Mouse (Mus musculus) CH12.LX (cell line): ENCODE measurements around the gene Lrch4. TPM values are rescaled to one million over a fixed set of nuclear protein-coding genes. Genes with fewer than 3 reads are reported as not detected.

Experiments
- DNase-seq: peaks from one replicate; pipeline ENCODE4 v3.0.0-alpha.2; 2013; ENCODE audit errors: extremely low read depth
- H3K27ac ChIP-seq: 2 replicates; pipeline ENCODE4 v1.5.1; 2012; ENCODE audit warnings: low read depth, mild to moderate bottlenecking, control low read depth, moderate library complexity; ENCODE audit not compliant: insufficient read depth
- H3K27me3 ChIP-seq: replicated peaks from 2 replicates; pipeline ENCODE3; 2012; ENCODE audit warnings: inconsistent platforms
- H3K36me3 ChIP-seq, 2 experiments: replicated peaks in 1 of 2; 2 replicates each; pipeline versions ENCODE3 to v1.6.1; 2012; ENCODE audit warnings: inconsistent platforms in 1 of 2, low read length in 1 of 2, mild to moderate bottlenecking in 1 of 2, mixed read lengths in 1 of 2, moderate library complexity in 1 of 2; ENCODE audit not compliant: control insufficient read depth in 1 of 2, insufficient read depth in 1 of 2
- H3K4me1 ChIP-seq, 2 experiments: 2 replicates each; pipeline ENCODE4 v1.6.1; 2012; ENCODE audit warnings: inconsistent platforms in 1 of 2, moderate library complexity in 1 of 2; ENCODE audit not compliant: insufficient read depth in 2 of 2, control insufficient read depth in 1 of 2
- H3K4me2 ChIP-seq: 2 replicates; pipeline ENCODE4 v1.6.1; 2012; ENCODE audit warnings: low read depth, mild to moderate bottlenecking, control low read depth; ENCODE audit not compliant: poor library complexity, insufficient read depth, severe bottlenecking
- H3K4me3 ChIP-seq, 3 experiments: fragments of 150-350 bp in 1 of 3; sonication (generic) in 1 of 3; replicated peaks in 1 of 3; 2 replicates each; pipeline versions ENCODE3 to v1.5.1; 2011 to 2012; ENCODE audit warnings: low read depth in 2 of 3, low read length in 2 of 3, mild to moderate bottlenecking in 2 of 3, moderate library complexity in 2 of 3, control low read depth in 1 of 3, improper control_type of control experiment in 1 of 3, inconsistent platforms in 1 of 3, mixed read lengths in 1 of 3; ENCODE audit not compliant: poor library complexity in 1 of 3
- H3K79me2 ChIP-seq: replicated peaks from 2 replicates; pipeline ENCODE4 v1.6.1; 2012; ENCODE audit warnings: mild to moderate bottlenecking, moderate library complexity; ENCODE audit not compliant: control insufficient read depth, poor library complexity, insufficient read depth, severe bottlenecking; ENCODE audit errors: extremely low read depth
- H3K9ac ChIP-seq: 2 replicates; pipeline ENCODE4 v1.6.1; 2012; ENCODE audit warnings: low read depth, mild to moderate bottlenecking, control low read depth, moderate library complexity; ENCODE audit not compliant: insufficient read depth
- H3K9me3 ChIP-seq: replicated peaks from 2 replicates; pipeline ENCODE3; 2012; ENCODE audit warnings: low read length, inconsistent platforms, mixed read lengths
- CHD2 ChIP-seq: IDR thresholded peaks from 2 replicates; pipeline ENCODE4 v1.6.1; 2011; ENCODE audit warnings: low read length, improper control_type of control experiment
- ETS1 ChIP-seq: conservative IDR thresholded peaks from 2 replicates; pipeline ENCODE4 v1.6.1; 2012; ENCODE audit warnings: low read depth, mild to moderate bottlenecking, inconsistent platforms, low read length, improper control_type of control experiment, moderate library complexity
- GABPA ChIP-seq: IDR thresholded peaks from 2 replicates; pipeline ENCODE4 v1.6.1; 2012; ENCODE audit warnings: low read depth, low read length, improper control_type of control experiment, inconsistent platforms; ENCODE audit not compliant: insufficient replicate concordance
- HCFC1 ChIP-seq: IDR thresholded peaks from 2 replicates; pipeline ENCODE4 v1.6.1; 2012; ENCODE audit warnings: low read depth, mild to moderate bottlenecking, inconsistent platforms, low read length, improper control_type of control experiment
- IRF4 ChIP-seq: IDR thresholded peaks from 2 replicates; pipeline ENCODE4 v1.6.1; 2014; ENCODE audit warnings: low read depth, mild to moderate bottlenecking, inconsistent platforms, low read length, improper control_type of control experiment
- JUN ChIP-seq: IDR thresholded peaks from 2 replicates; pipeline ENCODE4 v1.6.1; 2011; ENCODE audit warnings: low read depth, mild to moderate bottlenecking, low read length, improper control_type of control experiment, moderate library complexity; ENCODE audit not compliant: insufficient read depth
- JUND ChIP-seq: conservative IDR thresholded peaks from 2 replicates; pipeline ENCODE4 v1.6.1; 2011; ENCODE audit warnings: low read depth, low read length, improper control_type of control experiment
- KAT2A ChIP-seq: IDR thresholded peaks from 2 replicates; pipeline ENCODE4 v1.6.1; 2012; ENCODE audit warnings: low read length, improper control_type of control experiment, inconsistent platforms; ENCODE audit not compliant: insufficient replicate concordance
- MAFK ChIP-seq: IDR thresholded peaks from 2 replicates; pipeline ENCODE4 v1.6.1; 2011; ENCODE audit warnings: low read length, improper control_type of control experiment; ENCODE audit not compliant: insufficient replicate concordance
- MAZ ChIP-seq: IDR thresholded peaks from 2 replicates; pipeline ENCODE4 v1.6.1; 2012; ENCODE audit warnings: low read depth, mild to moderate bottlenecking, inconsistent platforms, low read length, improper control_type of control experiment, moderate library complexity
- MEF2A ChIP-seq: IDR thresholded peaks from 2 replicates; pipeline ENCODE4 v1.6.1; 2014; ENCODE audit warnings: low read depth, mild to moderate bottlenecking, inconsistent platforms, low read length, improper control_type of control experiment, borderline replicate concordance
- MXI1 ChIP-seq: IDR thresholded peaks from 2 replicates; pipeline ENCODE4 v1.6.1; 2011; ENCODE audit warnings: mild to moderate bottlenecking, low read depth, low read length, improper control_type of control experiment
- MYC ChIP-seq: IDR thresholded peaks from 2 replicates; pipeline ENCODE4 v1.6.1; 2011; ENCODE audit warnings: low read depth, mild to moderate bottlenecking, improper control_type of control experiment, low read length
- POLR2A ChIP-seq: IDR thresholded peaks from 2 replicates; pipeline ENCODE4 v1.6.1; 2011; ENCODE audit warnings: low read depth, mild to moderate bottlenecking, improper control_type of control experiment, low read length
- POLR2AphosphoS2 ChIP-seq: IDR thresholded peaks from 2 replicates; pipeline ENCODE4 v1.6.1; 2011; ENCODE audit warnings: low read depth, low read length, improper control_type of control experiment
- RAD21 ChIP-seq: IDR thresholded peaks from 2 replicates; pipeline ENCODE4 v1.6.1; 2011; ENCODE audit warnings: low read depth, mild to moderate bottlenecking, low read length, improper control_type of control experiment, moderate library complexity
- SIN3A ChIP-seq: IDR thresholded peaks from 2 replicates; pipeline ENCODE4 v1.6.1; 2012; ENCODE audit warnings: low read length, improper control_type of control experiment, inconsistent platforms
- SMC3 ChIP-seq: IDR thresholded peaks from 2 replicates; pipeline ENCODE4 v1.6.1; 2011; ENCODE audit warnings: low read depth, low read length, improper control_type of control experiment
- TBP ChIP-seq: conservative IDR thresholded peaks from 2 replicates; pipeline ENCODE4 v1.6.1; 2011; ENCODE audit warnings: low read depth, low read length, improper control_type of control experiment
- TCF12 ChIP-seq: IDR thresholded peaks from 2 replicates; pipeline ENCODE4 v1.6.1; 2014; ENCODE audit warnings: low read depth, mild to moderate bottlenecking, inconsistent platforms, low read length, improper control_type of control experiment
- UBTF ChIP-seq: IDR thresholded peaks from 2 replicates; pipeline ENCODE4 v1.6.1; 2012; ENCODE audit warnings: low read depth, mild to moderate bottlenecking, inconsistent platforms, low read length, improper control_type of control experiment, moderate library complexity
- USF2 ChIP-seq: conservative IDR thresholded peaks from 2 replicates; pipeline ENCODE4 v1.6.1; 2011; ENCODE audit warnings: low read depth, low read length, improper control_type of control experiment
- ZKSCAN1 ChIP-seq: IDR thresholded peaks from 2 replicates; pipeline ENCODE4 v1.6.1; 2012; ENCODE audit warnings: low read depth, inconsistent platforms, low read length, improper control_type of control experiment, borderline replicate concordance
- dilution Hi-C: fragments of 300-500 bp; cut with MboI; formaldehyde crosslinking; loops from 2 replicates; pipeline ENCODE4 v1.14.3; 2020; ENCODE audit warnings: low sequenced_read_pairs; ENCODE audit not compliant: extremely low pct_unique_long_range_greater_than_20kb, extremely low pct_ligation_motif_present
- in situ Hi-C: fragments of 300-500 bp; cut with MboI; formaldehyde crosslinking; loops from 3 replicates; pipeline ENCODE4 v1.14.3; 2019; ENCODE audit warnings: low sequenced_read_pairs, low pct_ligation_motif_present, low pct_unique_long_range_greater_than_20kb, mixed read lengths
- polyA plus RNA-seq: library from polyadenylated mRNA; unstranded; fragments of >175 nt; gene quantifications from 2 replicates; pipeline ENCODE4 v1.2.1, GENCODE M21; 2012; ENCODE audit warnings: low read depth; ENCODE audit not compliant: insufficient read length
- total RNA-seq, 2 experiments: library from RNA; depleted of rRNA; stranded (reverse); fragments of 300-350 nt in 1 of 2; fragments of >200 nt in 1 of 2; gene quantifications; 2 replicates each; pipeline ENCODE4 v1.2.3; 2012 to 2014

The Lrch4 gene
- total and polyA plus RNA-seq, 3 experiments = 9.9 to 62.1 (median 25.6) TPM

DNA sequence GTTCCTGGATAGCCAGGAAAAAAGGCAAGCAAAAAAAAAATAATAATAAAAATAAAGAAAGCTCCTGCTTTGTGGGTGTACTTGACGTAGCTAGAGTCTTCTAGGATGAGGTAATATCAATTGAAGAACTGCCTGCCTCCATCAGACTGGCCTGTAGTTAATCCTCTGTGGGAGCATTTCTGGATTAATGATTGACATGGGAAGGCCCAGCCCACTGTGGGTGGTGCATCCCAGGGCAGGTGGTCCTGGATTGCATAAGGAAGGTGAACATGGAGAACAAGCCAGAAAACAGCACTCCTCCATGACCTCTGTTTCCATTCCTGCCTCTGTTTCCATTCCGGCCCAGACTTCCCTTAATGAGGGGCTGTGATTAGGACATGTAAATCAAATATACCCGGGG lies 49.8 kb downstream of the Lrch4 start:
- TF ChIP-seq UBTF (no peak), TBP (no peak), ETS1 (no peak), IRF4 (no peak), MAFK (no peak), JUN (no peak)
- peaks cover 4% of the 10 kb centered on the region; the same call in 1 of the 2 replicates for H3K79me2 ChIP-seq
- DNase-seq = no peak
- peaks cover 0 to 22% of the 10 kb centered on the region in 2 experiments; a peak in 2 of 4 replicates for H3K4me1 ChIP-seq
- dilution Hi-C loops (no loop called here), in situ Hi-C loops (no loop called here)
- no peak overlapping the region for H3K9ac ChIP-seq
- no peaks in the 10 kb centered on the region for H3K27me3 ChIP-seq
- H3K27ac ChIP-seq = no peak overlapping the region
- peaks cover 0 to 61% of the 10 kb centered on the region in 2 experiments for H3K36me3 ChIP-seq
- no peaks in the 10 kb centered on the region for H3K9me3 ChIP-seq
- no peak overlapping the region for H3K4me3 ChIP-seq
- H3K4me2 ChIP-seq = no peak overlapping the region

DNA sequence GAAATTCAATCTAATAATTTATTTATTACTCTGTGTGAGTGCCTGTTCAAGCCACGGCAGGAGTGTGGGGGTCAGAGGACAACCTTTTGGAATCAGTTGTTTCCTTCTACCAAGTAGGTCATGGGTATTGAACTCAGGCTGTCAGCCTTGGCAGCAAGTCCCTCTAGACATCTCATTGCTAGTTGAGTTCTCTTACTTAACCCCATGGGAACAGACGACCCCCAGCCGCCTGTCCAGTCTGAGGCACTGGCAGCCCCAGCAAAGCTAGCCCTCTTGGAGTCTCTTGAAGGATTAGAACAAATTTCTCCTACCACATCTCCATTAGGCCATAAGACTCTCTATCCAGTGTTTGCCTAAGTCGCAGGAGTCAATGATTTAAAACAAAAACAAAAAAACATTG lies 50.8 kb downstream of the Lrch4 start:
- H3K27ac ChIP-seq = no peak overlapping the region
- in situ Hi-C loops (no loop called here), dilution Hi-C loops (no loop called here)
- peaks cover 0 to 22% of the 10 kb centered on the region in 2 experiments; a peak in 2 of 4 replicates for H3K4me1 ChIP-seq
- no peak overlapping the region for H3K9ac ChIP-seq
- no peaks in the 10 kb centered on the region for H3K27me3 ChIP-seq
- peaks cover 4% of the 10 kb centered on the region; the same call in 1 of the 2 replicates for H3K79me2 ChIP-seq
- H3K9me3 ChIP-seq = no peaks in the 10 kb centered on the region
- H3K4me2 ChIP-seq = no peak overlapping the region
- TF ChIP-seq JUND (no peak), JUN (no peak), USF2 (no peak), ETS1 (no peak), ZKSCAN1 (no peak), POLR2A (no peak), POLR2AphosphoS2 (no peak), GABPA (no peak), CHD2 (no peak), MAZ (no peak), HCFC1 (no peak), SMC3 (no peak), MXI1 (no peak), MEF2A (no peak), RAD21 (no peak), MAFK (no peak), KAT2A (no peak), MYC (no peak), TCF12 (no peak), SIN3A (no peak)
- no peak for DNase-seq
- peaks cover 0 to 56% of the 10 kb centered on the region in 2 experiments for H3K36me3 ChIP-seq
- no peak overlapping the region for H3K4me3 ChIP-seq
